Mouse (Mus musculus) right cerebral cortex, adult 2 months (tissue): ENCODE measurements around the gene Ptger1.
A peak's percentile ranks its signal among the peaks of the same experiment; 100 is the strongest.

Experiments used
- DNase-seq, 2 experiments: peaks; one replicate each; pipeline ENCODE4 v3.0.0; 2021 to 2022; ENCODE audit warnings: low spot score in 2 of 2

Ptger1 gene

GRCm38 (mm10) chr8:83656043-83656442 lies 10.4 kb upstream of the Ptger1 start:
- no peak for DNase-seq

- DNase-seq: no peak
Observed at GRCm38 (mm10) chr8:83656484-83657246, 9.8 kb upstream of the Ptger1 start.

GRCm38 (mm10) chr8:83660545-83660944 lies 5.9 kb upstream of the Ptger1 start:
- peak; percentile 51 to 60 for DNase-seq

GRCm38 (mm10) chr8:83660995-83661680 lies 5.3 kb upstream of the Ptger1 start:
- DNase-seq: peak in 1 of 2 experiments; percentile 23

GRCm38 (mm10) chr8:83662421-83662826 lies 4.1 kb upstream of the Ptger1 start:
- peak; percentile 89 to 94 for DNase-seq

GRCm38 (mm10) chr8:83664096-83664495 lies 2.4 kb upstream of the Ptger1 start:
- no peak for DNase-seq

- no peak for DNase-seq
Observed at GRCm38 (mm10) chr8:83664931-83665625, 1.4 kb upstream of the Ptger1 start.

- no peak for DNase-seq
Observed at GRCm38 (mm10) chr8:83666866-83667234, 372 bp downstream of the Ptger1 start.

GRCm38 (mm10) chr8:83667526-83667925 lies 1.0 kb downstream of the Ptger1 start:
- DNase-seq: peak in 1 of 2 experiments; percentile 12

- DNase-seq: peak; percentile 22 to 44
Observed at GRCm38 (mm10) chr8:83668010-83668916, 1.8 kb downstream of the Ptger1 start.

GRCm38 (mm10) chr8:83669013-83669412 lies 2.5 kb downstream of the Ptger1 start:
- no peak for DNase-seq

GRCm38 (mm10) chr8:83672936-83673335 lies 6.5 kb downstream of the Ptger1 start:
- no peak for DNase-seq

- peak in 1 of 2 experiments; percentile 72 for DNase-seq
Observed at GRCm38 (mm10) chr8:83674497-83674896, 8.0 kb downstream of the Ptger1 start.

GRCm38 (mm10) chr8:83679866-83680265 lies 13.4 kb downstream of the Ptger1 start:
- peak in 1 of 2 experiments; percentile 68 for DNase-seq

GRCm38 (mm10) chr8:83680603-83681002 lies 14.1 kb downstream of the Ptger1 start:
- no peak for DNase-seq

GRCm38 (mm10) chr8:83681099-83681498 lies 14.6 kb downstream of the Ptger1 start:
- DNase-seq: no peak

- DNase-seq: no peak
Observed at GRCm38 (mm10) chr8:83684517-83684916, 18.0 kb downstream of the Ptger1 start.

- no peak for DNase-seq
Observed at GRCm38 (mm10) chr8:83689264-83689663, 22.8 kb downstream of the Ptger1 start.

GRCm38 (mm10) chr8:83693609-83694236 lies 27.2 kb downstream of the Ptger1 start:
- peak; percentile 47 to 52 for DNase-seq

- DNase-seq: peak; percentile 40 to 54
Observed at GRCm38 (mm10) chr8:83694369-83695160, 28.1 kb downstream of the Ptger1 start.
